Mouse (Mus musculus) heart, adult 2 months (tissue): Measurements from ENCODE around the gene 4921517D22Rik.

ENCODE experiments used
- CTCF ChIP-seq: fragments of 200-600 bp; IDR thresholded peaks from 2 replicates; pipeline ENCODE4 v1.8.1; 2022; ENCODE audit warnings: antibody characterized with exemption, mild to moderate bottlenecking, moderate library complexity
- EP300 ChIP-seq: fragments of 200-500 bp; IDR thresholded peaks from 2 replicates; pipeline ENCODE4 v1.6.1; 2011; ENCODE audit warnings: low read depth, low read length, control low read depth; ENCODE audit not compliant: insufficient read depth

GRCm38 (mm10) chr13:59733936-59734335, 40.0 kb upstream of the 4921517D22Rik start:
- TF ChIP-seq EP300 (no peak), CTCF (no peak)
